14 mouse cellular contexts compared by ENCODE assay signal in the genomic region with DNA sequence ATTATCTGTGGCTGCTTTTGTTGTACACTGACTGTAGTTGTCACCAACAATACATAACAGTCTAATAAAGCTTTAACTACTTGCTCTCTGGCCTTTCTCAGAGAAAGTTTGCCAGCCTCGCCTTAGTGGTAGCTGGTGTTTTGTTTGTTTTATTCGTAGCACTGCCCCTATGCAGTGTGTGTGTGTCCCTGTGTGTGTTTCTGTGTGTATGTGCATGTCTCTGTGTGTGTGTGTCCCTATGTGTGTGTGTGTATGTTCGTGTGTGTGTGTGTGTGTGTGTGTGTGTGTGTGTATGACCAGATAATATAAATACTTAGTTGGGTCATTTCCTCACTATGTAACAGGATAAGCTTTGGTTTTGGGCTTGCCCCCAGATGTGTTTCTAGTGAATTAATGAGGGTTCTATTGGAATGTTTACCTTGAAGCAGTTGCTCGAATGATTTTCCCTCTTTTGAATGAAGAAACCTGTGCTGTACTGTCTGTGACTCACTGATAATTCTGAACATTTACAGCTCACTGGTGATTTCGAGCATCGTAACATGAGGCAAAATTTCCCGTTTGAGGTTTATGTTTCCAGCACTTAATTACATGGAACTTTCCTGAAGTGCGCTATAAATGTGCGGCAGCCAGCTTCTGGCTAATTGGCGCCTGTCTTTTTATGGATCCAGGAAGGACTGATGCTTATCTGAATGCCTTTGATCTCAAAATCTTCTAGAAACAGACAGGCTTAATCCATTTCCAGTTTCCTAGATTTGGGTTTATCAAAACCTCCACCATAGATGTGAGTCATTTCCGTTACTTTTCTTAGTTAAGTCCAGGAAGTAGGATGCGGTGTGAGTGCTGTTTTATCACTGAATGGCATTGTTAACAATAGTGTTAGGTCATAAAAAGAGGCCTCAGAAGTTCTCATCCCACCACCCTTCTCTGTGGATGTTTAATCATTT.
DNase-seq lines count a peak whose midpoint lies in the region; ATAC-seq and TF ChIP-seq lines count a peak whose summit lies in the region.
"Had no signal": no experiment of that assay in that cellular context is flagged by ENCODE, and none has a peak within 500 bp of the region (broad histone marks: within the 10 kb centered on the region; RNA-seq: fewer than 3 reads in every experiment).

No protein-coding gene starts in this region.

- no peaks in the 10 kb centered on the region for H3K36me3 ChIP-seq in megakaryocyte, embryonic 14.5 days (replicated peaks; ENCODE audit: low read length)
- H3K36me3 ChIP-seq in heart, postnatal 0 days (replicated peaks; ENCODE audit: control insufficient read depth, insufficient read depth, low read length) = no peaks in the 10 kb centered on the region
- H3K36me3 ChIP-seq: liver, embryonic 13.5 days; stomach, embryonic 15.5 days had no signal

- WGBS in heart, postnatal 0 days = 55% methylated on average over 12 of the region's 12 CpGs

- H3K4me3 ChIP-seq in megakaryocyte, embryonic 14.5 days (replicated peaks) = peak overlapping the region; percentile 38
- H3K4me3 ChIP-seq in heart, postnatal 0 days (ENCODE audit: low read depth, low read length) = no peak overlapping the region
- H3K4me3 ChIP-seq: liver, embryonic 13.5 days; stomach, embryonic 15.5 days had no signal

- no peaks in the 10 kb centered on the region for H3K9me3 ChIP-seq in megakaryocyte, embryonic 14.5 days
- H3K9me3 ChIP-seq in heart, postnatal 0 days (replicated peaks; ENCODE audit: control insufficient read depth, low read length) = no peaks in the 10 kb centered on the region
- H3K9me3 ChIP-seq: liver, embryonic 13.5 days; stomach, embryonic 15.5 days had no signal

- no peak for TF ChIP-seq CTCF in heart, postnatal 0 days (IDR thresholded peaks at IDR 0.05; ENCODE audit: low read depth)

- TF ChIP-seq EP300 in heart, postnatal 0 days (IDR thresholded peaks at IDR 0.05; ENCODE audit: low read depth) = peak; percentile 64; the same call in 1 of the 2 replicates

- no peak overlapping the region for H3K9ac ChIP-seq in heart, postnatal 0 days (replicated peaks; ENCODE audit: low read depth, low read length)
- H3K9ac ChIP-seq: liver, embryonic 13.5 days; stomach, embryonic 15.5 days had no signal

- peak; percentile 56 to 81 for DNase-seq in heart, adult 9 months (ENCODE audit: low spot score in 2 of 2)
- DNase-seq in heart, postnatal 25 days (ENCODE audit: low spot score) = no peak
- DNase-seq in heart, postnatal 0 days (ENCODE audit: low spot score) = peak; percentile 53
- DNase-seq in lung, postnatal 25 days (ENCODE audit: low spot score) = peak; percentile 59
- no peak for DNase-seq in gastrocnemius, postnatal 4 days (ENCODE audit: low spot score in 2 of 2)
- DNase-seq in adipocyte (ENCODE audit: low spot score) = no peak
- DNase-seq: gastrocnemius, postnatal 10 days; liver, embryonic 13.5 days; midbrain, embryonic 14.5 days; right cerebral cortex, postnatal 25 days; thymus, postnatal 4 days had no signal

- H3K27ac ChIP-seq in heart, postnatal 0 days (ENCODE audit: low read depth) = peak overlapping the region; percentile 43; the same call in 1 of the 2 replicates
- H3K27ac ChIP-seq: liver, embryonic 13.5 days; stomach, embryonic 15.5 days had no signal

- peaks cover 55% of the 10 kb centered on the region for H3K4me1 ChIP-seq in megakaryocyte, embryonic 14.5 days
- no peaks in the 10 kb centered on the region for H3K4me1 ChIP-seq in heart, postnatal 0 days (ENCODE audit: control insufficient read depth, insufficient read depth)
- H3K4me1 ChIP-seq: stomach, embryonic 15.5 days had no signal

- H3K27me3 ChIP-seq in megakaryocyte, embryonic 14.5 days (replicated peaks) = no peaks in the 10 kb centered on the region
- H3K27me3 ChIP-seq in heart, postnatal 0 days (ENCODE audit: control insufficient read depth, insufficient read depth, low read length) = no peaks in the 10 kb centered on the region
- H3K27me3 ChIP-seq: liver, embryonic 13.5 days; stomach, embryonic 15.5 days had no signal

- intact Hi-C loops in heart, postnatal 25 days (cut with DNase I) = loop anchor here (2.0 to 5.0 kb wide), 2 partner anchors 37 to 38 kb away; no protein-coding TSS in a partner anchor

- H3K4me2 ChIP-seq in heart, postnatal 0 days (ENCODE audit: low read depth, low read length) = no peak overlapping the region
- H3K4me2 ChIP-seq: liver, embryonic 13.5 days; stomach, embryonic 15.5 days had no signal

- ATAC-seq in megakaryocyte, adult 5-6 weeks (ENCODE audit: poor library complexity, severe bottlenecking) = no peak
- peak; percentile 69 for ATAC-seq in heart, postnatal 0 days (ENCODE audit: insufficient read depth, low read depth)

Comparison
In these comparisons a context has a peak if more than half of its experiments do, and no peak if none do; other contexts are left out.
1. DNase-seq: peak in heart, adult 9 months (2 of 2), heart, postnatal 0 days (single experiment) and lung, postnatal 25 days (single experiment); none in heart, postnatal 25 days (single experiment), gastrocnemius, postnatal 4 days (0 of 2) and adipocyte (single experiment).